Mouse (Mus musculus): ENCODE data around the gene Gm3115.
"Not testable (repeated sequence)": the region's sequence is repeated elsewhere in the genome, so short reads cannot be mapped to it uniquely, and the experiment has no call there.

DNA sequence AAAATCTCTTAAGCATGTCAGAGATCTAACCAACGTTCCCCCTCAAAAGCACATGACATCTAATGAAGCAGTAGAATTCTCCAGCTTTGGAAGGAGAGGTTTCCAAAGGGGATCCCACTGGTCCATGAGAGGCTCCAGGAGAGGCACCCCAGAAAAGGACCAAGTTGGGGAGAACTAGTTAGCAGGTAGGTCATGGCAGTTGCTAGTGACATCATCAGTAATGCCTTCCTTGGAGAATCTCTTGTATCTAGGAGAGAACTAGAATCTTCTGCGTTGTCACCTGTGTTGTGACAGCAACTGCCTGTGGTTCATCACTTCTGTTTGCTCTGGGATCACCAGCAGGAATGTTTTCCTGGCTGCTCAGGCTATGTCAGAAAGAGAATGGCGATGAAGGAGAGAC lies at the start of gene Gm3115:
- TF ChIP-seq ZC3H11A (IDR thresholded peaks at IDR 0.05; ENCODE audit: borderline replicate concordance, low read depth, low read length); MAFK (IDR thresholded peaks at IDR 0.05; ENCODE audit: insufficient read depth, low read depth, low read length); HCFC1 (IDR thresholded peaks at IDR 0.05; ENCODE audit: borderline replicate concordance, insufficient read depth, low read length); ZNF384 (IDR thresholded peaks at IDR 0.05; ENCODE audit: low read depth, low read length); CHD2 (IDR thresholded peaks at IDR 0.05; ENCODE audit: low read depth, low read length): not testable (repeated sequence)
